Mouse (Mus musculus) CD4-positive, CD25-positive, alpha-beta regulatory T cell, adult 2 months (primary cell): ENCODE results near the gene Ptger4.

Source experiments
- DNase-seq: peaks from one replicate; pipeline ENCODE4 v3.0.0-alpha.2; 2012; ENCODE audit warnings: low read depth, low spot score

The Ptger4 gene

GRCm38 (mm10) chr15:5243959-5244905 is at the start of gene Ptger4:
Gene Ptger4 (minus strand): TSS chr15:5244187.
- DNase-seq = peak; percentile 97

- no peak for DNase-seq
Observed at GRCm38 (mm10) chr15:5288412-5288811, 44.4 kb upstream of the Ptger4 start.

GRCm38 (mm10) chr15:5287072-5287471 is 43.1 kb upstream of the Ptger4 start:
- DNase-seq = no peak

- DNase-seq = no peak
Observed at GRCm38 (mm10) chr15:5281316-5281715, 37.3 kb upstream of the Ptger4 start.

GRCm38 (mm10) chr15:5279831-5280230 is 35.8 kb upstream of the Ptger4 start:
- no peak for DNase-seq

GRCm38 (mm10) chr15:5278525-5278924 is 34.5 kb upstream of the Ptger4 start:
- DNase-seq = no peak

- peak; percentile 24 for DNase-seq
Observed at GRCm38 (mm10) chr15:5273981-5274380, 30.0 kb upstream of the Ptger4 start.

GRCm38 (mm10) chr15:5266095-5266494 is 22.1 kb upstream of the Ptger4 start:
- no peak for DNase-seq

- DNase-seq = no peak
Observed at GRCm38 (mm10) chr15:5262874-5263504, 19.0 kb upstream of the Ptger4 start.

- no peak for DNase-seq
Observed at GRCm38 (mm10) chr15:5262095-5262667, 18.2 kb upstream of the Ptger4 start.

- no peak for DNase-seq
Observed at GRCm38 (mm10) chr15:5261004-5261403, 17.0 kb upstream of the Ptger4 start.

- DNase-seq = no peak
Observed at GRCm38 (mm10) chr15:5260183-5260582, 16.2 kb upstream of the Ptger4 start.

- DNase-seq = peak; percentile 61
Observed at GRCm38 (mm10) chr15:5250182-5250581, 6.2 kb upstream of the Ptger4 start.

GRCm38 (mm10) chr15:5243036-5243958 is 690 bp downstream of the Ptger4 start:
- peak; percentile 77 for DNase-seq

GRCm38 (mm10) chr15:5242241-5243035 is 1.5 kb downstream of the Ptger4 start:
- DNase-seq = peak; percentile 65

GRCm38 (mm10) chr15:5241304-5242201 is 2.4 kb downstream of the Ptger4 start:
- DNase-seq = peak; percentile 81

GRCm38 (mm10) chr15:5240360-5240759 is 3.6 kb downstream of the Ptger4 start:
- DNase-seq = peak; percentile 33

- DNase-seq = no peak
Observed at GRCm38 (mm10) chr15:5239901-5240300, 4.1 kb downstream of the Ptger4 start.

- peak; percentile 46 for DNase-seq
Observed at GRCm38 (mm10) chr15:5239361-5239760, 4.6 kb downstream of the Ptger4 start.
